Mouse (Mus musculus) neural tube, embryonic 12.5 days (tissue): Measurements from ENCODE around the gene Tdg. TPM values are rescaled to one million over a fixed set of nuclear protein-coding genes. Genes with fewer than 3 reads are reported as not detected.

Experiments used
- ATAC-seq: fragments of 200-750 bp; cut with Nextera tagmentation; 2 replicates; pipeline ENCODE4 v1.8.0; 2017; ENCODE audit warnings: low read depth, mild to moderate bottlenecking, moderate TSS enrichment, moderate library complexity; ENCODE audit not compliant: low FRiP score
- H3K27ac ChIP-seq: fragments of 300-500 bp; sonication (generic); 2 replicates; pipeline ENCODE4 v1.5.1; 2016
- H3K27me3 ChIP-seq: fragments of 300-500 bp; sonication (generic); replicated peaks from 2 replicates; pipeline ENCODE4 v1.6.1; 2016; ENCODE audit warnings: mild to moderate bottlenecking
- H3K36me3 ChIP-seq: fragments of 300-500 bp; sonication (generic); 2 replicates; pipeline ENCODE4 v1.6.1; 2016; ENCODE audit warnings: mild to moderate bottlenecking
- H3K4me1 ChIP-seq: fragments of 300-500 bp; sonication (generic); 2 replicates; pipeline ENCODE4 v1.6.1; 2016
- H3K4me2 ChIP-seq: fragments of 300-500 bp; sonication (generic); replicated peaks from 2 replicates; pipeline ENCODE4 v1.6.1; 2016; ENCODE audit warnings: mild to moderate bottlenecking
- H3K4me3 ChIP-seq: fragments of 300-500 bp; sonication (generic); 2 replicates; pipeline ENCODE4 v1.5.1; 2016
- H3K9ac ChIP-seq: fragments of 300-500 bp; sonication (generic); 2 replicates; pipeline ENCODE4 v1.6.1; 2016; ENCODE audit warnings: mild to moderate bottlenecking
- H3K9me3 ChIP-seq: fragments of 300-500 bp; sonication (generic); 2 replicates; pipeline ENCODE4 v1.6.1; 2016; ENCODE audit warnings: mild to moderate bottlenecking
- WGBS: fragments of 180-500 bp; shearing (Covaris S2); methylation state at CpG from one replicate; pipeline ENCODE4 v1.1.7; 2016; 5-methylcytosine and 5-hydroxymethylcytosine counted together
- polyA plus RNA-seq: library from polyadenylated mRNA; unstranded; fragments of >200 nt; fragmentation: Nextera tagmentation; extraction: Ambion mirVana; gene quantifications from 2 replicates; pipeline ENCODE4 v1.2.1, GENCODE M21; 2016

Tdg gene
- polyA plus RNA-seq, 1 experiment from 2014 or later = 283 TPM

GRCm38 (mm10) chr10:82636321-82636720 lies 6.7 kb downstream of the Tdg start:
- 98% methylated on average over 3 of the region's 3 CpGs for WGBS
- Histone ChIP-seq H3K27ac (no peak overlapping the region), H3K9ac (no peak overlapping the region), H3K9me3 (no peaks in the 10 kb centered on the region), H3K4me2 (no peak overlapping the region), H3K4me1 (peaks cover 5% of the 10 kb centered on the region), H3K27me3 (no peaks in the 10 kb centered on the region), H3K36me3 (peaks cover 69% of the 10 kb centered on the region), H3K4me3 (no peak overlapping the region)
- no peak for ATAC-seq

DNA sequence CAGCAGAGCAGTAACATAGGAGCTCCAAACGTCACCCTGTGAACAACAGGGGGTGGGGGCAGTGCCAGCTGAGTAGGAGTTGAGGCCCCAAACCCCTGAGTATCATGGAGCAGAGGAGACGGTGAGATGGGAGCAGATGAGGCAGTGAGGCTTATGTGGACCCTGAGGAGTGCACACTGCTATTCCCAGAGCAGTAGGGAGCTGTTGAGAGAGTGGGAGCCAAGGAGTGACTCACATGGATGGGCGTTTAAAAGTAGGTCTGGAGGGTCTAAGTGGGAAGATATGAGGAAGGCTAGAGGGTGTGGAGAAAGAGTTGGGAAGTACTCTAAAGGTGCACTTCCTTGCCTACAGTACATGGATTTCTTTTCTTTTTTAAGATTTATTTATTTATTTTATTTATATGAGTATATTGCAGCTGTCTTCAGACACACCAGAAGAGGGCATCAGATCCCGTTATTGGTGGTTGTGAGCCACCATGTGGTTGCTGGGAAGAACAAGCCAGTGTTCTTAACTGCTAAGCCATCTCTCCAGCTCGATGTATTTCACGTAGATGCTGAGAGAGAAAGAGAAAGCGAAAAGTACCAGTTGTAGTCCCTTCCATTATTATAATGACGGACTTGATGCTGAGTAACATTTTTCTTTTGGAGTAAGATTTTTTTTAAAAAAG lies 9.5 kb downstream of the Tdg start:
- Histone ChIP-seq H3K27ac (no peak overlapping the region), H3K4me1 (no peaks in the 10 kb centered on the region), H3K4me2 (no peak overlapping the region), H3K36me3 (peaks cover 77% of the 10 kb centered on the region), H3K4me3 (no peak overlapping the region), H3K9ac (no peak overlapping the region), H3K27me3 (no peaks in the 10 kb centered on the region), H3K9me3 (no peaks in the 10 kb centered on the region)
- 92% methylated on average over 8 of the region's 8 CpGs for WGBS
- ATAC-seq = no peak

DNA sequence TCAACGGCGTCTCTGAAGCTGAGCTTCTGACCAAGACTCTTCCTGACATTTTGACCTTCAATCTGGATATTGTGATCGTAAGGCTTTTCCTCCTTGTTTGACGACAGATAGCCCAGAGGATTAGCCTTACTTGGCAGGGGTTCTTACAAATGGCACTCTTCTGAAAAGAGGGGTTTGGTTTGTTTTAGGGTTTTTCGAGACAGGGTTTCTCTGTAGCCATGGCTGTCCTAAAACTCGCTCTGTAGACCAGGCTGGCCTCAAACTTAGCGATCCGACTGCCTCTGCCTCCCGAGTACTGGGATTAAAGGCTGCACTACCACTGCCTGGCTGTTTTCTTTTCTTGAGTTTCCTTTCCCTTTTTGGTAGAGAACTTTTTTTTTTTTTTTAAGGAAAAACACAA lies 11.9 kb downstream of the Tdg start:
- Histone ChIP-seq H3K4me2 (no peak overlapping the region), H3K27ac (no peak overlapping the region), H3K4me1 (no peaks in the 10 kb centered on the region), H3K9ac (no peak overlapping the region), H3K9me3 (no peaks in the 10 kb centered on the region), H3K27me3 (no peaks in the 10 kb centered on the region), H3K4me3 (no peak overlapping the region), H3K36me3 (peaks cover 92% of the 10 kb centered on the region)
- no peak for ATAC-seq
- 95% methylated on average over 9 of the region's 9 CpGs for WGBS

DNA sequence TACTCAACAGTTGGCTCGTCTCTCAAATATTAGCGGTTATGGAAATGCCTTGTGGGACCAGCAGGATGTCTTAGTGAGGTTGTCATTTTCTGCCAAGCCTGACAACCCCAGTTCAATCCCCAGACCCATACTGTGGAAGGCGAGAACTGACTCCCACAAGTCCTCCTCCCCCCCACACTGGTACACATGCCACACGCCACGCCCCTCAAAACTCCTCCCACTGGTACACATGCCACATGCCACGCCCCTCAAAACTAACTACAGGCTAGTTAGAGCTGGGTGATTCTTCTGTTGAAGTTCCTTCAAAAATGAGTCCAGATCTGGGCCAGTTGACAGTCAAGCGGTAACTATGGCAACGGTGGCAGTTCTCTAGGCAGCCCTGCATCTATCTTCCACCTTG lies 16.5 kb downstream of the Tdg start:
- 94% methylated on average over 8 of the region's 8 CpGs for WGBS
- no peaks in the 10 kb centered on the region for H3K9me3 ChIP-seq
- no peak for ATAC-seq
- H3K36me3 ChIP-seq = peaks cover 73% of the 10 kb centered on the region
- H3K27me3 ChIP-seq = no peaks in the 10 kb centered on the region
- no peak overlapping the region for H3K9ac ChIP-seq
- H3K4me3 ChIP-seq = no peak overlapping the region
- no peaks in the 10 kb centered on the region for H3K4me1 ChIP-seq
- H3K4me2 ChIP-seq = no peak overlapping the region
- H3K27ac ChIP-seq = no peak overlapping the region

DNA sequence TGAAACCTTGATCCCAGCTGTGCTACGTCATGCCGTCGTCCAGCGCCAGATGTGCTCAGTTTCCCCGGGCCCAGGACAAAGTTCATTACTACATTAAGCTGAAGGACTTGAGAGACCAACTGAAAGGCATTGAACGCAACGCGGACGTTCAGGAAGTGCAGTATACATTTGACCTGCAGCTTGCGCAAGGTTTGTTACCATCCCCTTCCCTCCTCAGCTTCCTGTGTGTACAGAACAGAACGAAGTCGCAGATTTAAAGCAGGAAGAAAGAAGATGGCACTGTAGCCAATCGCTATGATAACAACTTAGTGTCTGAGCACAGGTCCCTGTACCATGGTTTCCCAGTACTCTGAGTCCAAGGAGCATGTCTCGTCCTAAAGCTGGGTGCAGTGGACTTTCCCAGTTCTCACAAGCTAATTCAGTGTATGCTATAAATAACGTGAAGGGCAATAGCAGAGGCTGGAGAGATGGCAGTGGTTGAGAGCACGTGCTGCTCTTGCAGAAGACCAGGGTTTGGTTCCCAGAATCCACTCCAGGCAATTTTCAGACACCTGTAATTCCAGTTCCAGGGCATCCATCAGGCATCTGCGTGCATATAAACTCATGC lies 17.7 kb downstream of the Tdg start:
- H3K9me3 ChIP-seq = no peaks in the 10 kb centered on the region
- H3K4me3 ChIP-seq = no peak overlapping the region
- no peaks in the 10 kb centered on the region for H3K27me3 ChIP-seq
- H3K27ac ChIP-seq = no peak overlapping the region
- no peak overlapping the region for H3K9ac ChIP-seq
- H3K4me2 ChIP-seq = no peak overlapping the region
- no peaks in the 10 kb centered on the region for H3K4me1 ChIP-seq
- H3K36me3 ChIP-seq = peaks cover 72% of the 10 kb centered on the region
- no peak for ATAC-seq
- 93% methylated on average over 17 of the region's 17 CpGs for WGBS

DNA sequence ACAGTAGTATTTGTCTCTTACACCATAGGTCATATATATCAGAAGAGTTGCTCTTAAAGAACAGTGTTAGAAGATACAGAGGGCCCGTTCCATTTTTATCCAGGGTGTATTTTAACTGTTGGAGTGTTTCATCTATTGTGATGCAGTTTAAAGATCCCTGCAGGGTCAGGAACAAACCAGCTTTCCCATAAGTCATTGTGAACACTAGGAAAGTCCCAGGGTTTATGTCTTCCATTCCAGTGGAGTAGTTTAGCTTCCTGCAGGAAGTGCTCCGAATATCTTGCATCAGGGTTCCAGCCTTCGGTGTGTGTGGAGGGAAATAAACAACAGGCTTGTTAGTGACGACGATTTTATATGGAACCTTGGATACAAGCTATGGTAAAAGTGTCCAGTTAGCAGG lies 21.6 kb downstream of the Tdg start:
- no peak overlapping the region for H3K9ac ChIP-seq
- H3K4me2 ChIP-seq = no peak overlapping the region
- 91% methylated on average over 5 of the region's 5 CpGs for WGBS
- H3K36me3 ChIP-seq = peaks cover 35% of the 10 kb centered on the region
- no peaks in the 10 kb centered on the region for H3K9me3 ChIP-seq
- no peak overlapping the region for H3K4me3 ChIP-seq
- H3K27me3 ChIP-seq = no peaks in the 10 kb centered on the region
- no peak for ATAC-seq
- H3K27ac ChIP-seq = no peak overlapping the region
- no peaks in the 10 kb centered on the region for H3K4me1 ChIP-seq

DNA sequence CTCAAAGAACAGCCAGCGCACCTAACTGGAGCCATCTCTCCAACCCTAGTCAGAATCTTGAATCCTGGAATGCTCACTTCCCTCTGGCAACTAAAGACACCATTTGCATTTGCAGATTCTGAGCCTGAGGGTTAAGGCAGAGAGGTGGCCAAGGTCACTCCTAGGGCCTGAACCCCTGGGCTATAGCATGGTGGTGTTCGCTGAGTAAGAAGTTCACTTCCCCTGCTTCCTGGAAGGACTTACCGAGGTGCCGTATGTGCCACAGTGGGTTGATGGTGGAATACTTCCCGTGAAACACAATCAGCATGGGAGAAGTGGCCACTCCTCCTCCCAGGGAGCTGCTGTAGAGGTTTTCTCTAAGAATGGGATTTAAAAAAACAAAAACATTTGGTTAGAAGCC lies 23.0 kb downstream of the Tdg start:
- Histone ChIP-seq H3K4me1 (no peaks in the 10 kb centered on the region), H3K4me2 (no peak overlapping the region), H3K36me3 (peaks cover 22% of the 10 kb centered on the region), H3K4me3 (no peak overlapping the region), H3K27ac (no peak overlapping the region), H3K9me3 (no peaks in the 10 kb centered on the region), H3K9ac (no peak overlapping the region), H3K27me3 (no peaks in the 10 kb centered on the region)
- no peak for ATAC-seq
- WGBS = 74% methylated on average over 5 of the region's 5 CpGs

- Histone ChIP-seq H3K4me1 (no peaks in the 10 kb centered on the region), H3K9ac (no peak overlapping the region), H3K27me3 (no peaks in the 10 kb centered on the region), H3K36me3 (peaks cover 16% of the 10 kb centered on the region), H3K9me3 (no peaks in the 10 kb centered on the region), H3K27ac (no peak overlapping the region), H3K4me3 (no peak overlapping the region), H3K4me2 (no peak overlapping the region)
- no peak for ATAC-seq
- WGBS = 85% methylated on average over 3 of the region's 3 CpGs
Observed at GRCm38 (mm10) chr10:82654581-82654980, 25.0 kb downstream of the Tdg start.

DNA sequence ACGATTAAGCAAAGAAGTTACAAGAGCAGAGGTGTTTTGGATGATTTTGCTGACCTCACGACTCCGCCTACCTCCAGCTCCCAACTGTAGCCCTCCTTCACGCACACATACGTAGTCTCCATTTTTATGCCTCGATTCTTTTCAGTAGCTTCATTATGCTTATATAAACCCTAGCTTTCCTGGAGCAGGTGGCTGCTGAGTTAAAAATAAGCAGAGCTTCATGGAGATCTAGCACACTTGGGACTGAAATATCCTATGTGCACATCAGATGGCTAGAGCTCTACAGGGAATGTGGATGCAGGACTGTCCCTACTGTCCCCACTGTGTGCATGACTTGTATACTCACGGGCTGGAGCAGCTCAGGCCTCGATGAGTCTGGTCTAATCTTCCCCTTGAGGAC lies 32.2 kb downstream of the Tdg start:
- Histone ChIP-seq H3K4me2 (no peak overlapping the region), H3K27me3 (no peaks in the 10 kb centered on the region), H3K9me3 (no peaks in the 10 kb centered on the region), H3K27ac (no peak overlapping the region), H3K9ac (no peak overlapping the region), H3K36me3 (no peaks in the 10 kb centered on the region), H3K4me1 (peaks cover 3% of the 10 kb centered on the region; the same call in 1 of the 2 replicates), H3K4me3 (no peak overlapping the region)
- 83% methylated on average over 8 of the region's 8 CpGs for WGBS
- no peak for ATAC-seq

GRCm38 (mm10) chr10:82662267-82662990 lies 32.8 kb downstream of the Tdg start:
- H3K9me3 ChIP-seq = no peaks in the 10 kb centered on the region
- H3K4me1 ChIP-seq = peaks cover 4% of the 10 kb centered on the region; the same call in 1 of the 2 replicates

GRCm38 (mm10) chr10:82663289-82663688 lies 33.7 kb downstream of the Tdg start:
- no peak for ATAC-seq
- Histone ChIP-seq H3K4me2 (no peak overlapping the region), H3K4me1 (peaks cover 4% of the 10 kb centered on the region; the same call in 1 of the 2 replicates), H3K4me3 (no peak overlapping the region), H3K27me3 (no peaks in the 10 kb centered on the region), H3K36me3 (no peaks in the 10 kb centered on the region), H3K27ac (no peak overlapping the region), H3K9me3 (no peaks in the 10 kb centered on the region), H3K9ac (no peak overlapping the region)
- WGBS = 80% methylated on average over 2 of the region's 2 CpGs

More at GRCm38 (mm10) chr10:82662267-82662990, 32.8 kb downstream of the Tdg start:
- H3K27me3 ChIP-seq = no peaks in the 10 kb centered on the region
- H3K4me2 ChIP-seq = no peak overlapping the region
- WGBS = 86% methylated on average over 14 of the region's 14 CpGs
- H3K9ac ChIP-seq = no peak overlapping the region
- no peak for ATAC-seq
- no peaks in the 10 kb centered on the region for H3K36me3 ChIP-seq
- H3K27ac ChIP-seq = no peak overlapping the region
- no peak overlapping the region for H3K4me3 ChIP-seq

- Histone ChIP-seq H3K4me1 (peaks cover 4% of the 10 kb centered on the region; the same call in 1 of the 2 replicates), H3K4me3 (no peak overlapping the region), H3K27ac (no peak overlapping the region), H3K9ac (no peak overlapping the region), H3K36me3 (no peaks in the 10 kb centered on the region), H3K9me3 (no peaks in the 10 kb centered on the region), H3K4me2 (no peak overlapping the region), H3K27me3 (no peaks in the 10 kb centered on the region)
- 57% methylated on average over 3 of the region's 3 CpGs for WGBS
- ATAC-seq = no peak
Observed at GRCm38 (mm10) chr10:82665951-82666350, 36.3 kb downstream of the Tdg start.
